Comparison of ENCODE assay signal across 18 mouse cellular contexts in genomic region chr16:23517230-23517629, GRCm38 (mm10). TPM values are rescaled to one million over a fixed set of nuclear protein-coding genes. Genes with fewer than 3 reads are reported as not detected.
DNase-seq lines count a peak whose midpoint lies in the region; ATAC-seq and TF ChIP-seq lines count a peak whose summit lies in the region.
"Had no signal": no experiment of that assay in that cellular context is flagged by ENCODE, and none has a peak within 500 bp of the region (broad histone marks: within the 10 kb centered on the region; RNA-seq: fewer than 3 reads in every experiment).

No protein-coding gene starts in this region.

- no peak overlapping the region for H3K4me3 ChIP-seq in layer of hippocampus, adult 2 months
- peak overlapping the region; percentile 70 for H3K4me3 ChIP-seq in forebrain, embryonic 15.5 days
- no peak overlapping the region for H3K4me3 ChIP-seq in forebrain, postnatal 0 days (ENCODE audit: low read depth, low read length)
- H3K4me3 ChIP-seq in midbrain, embryonic 14.5 days (replicated peaks; ENCODE audit: low read depth, low read length) = no peak overlapping the region
- H3K4me3 ChIP-seq: embryonic facial prominence, embryonic 10.5 days; heart, embryonic 15.5 days; limb, embryonic 10.5 days; midbrain, embryonic 12.5 days had no signal

- no peaks in the 10 kb centered on the region for H3K27me3 ChIP-seq in forebrain, embryonic 15.5 days
- no peaks in the 10 kb centered on the region for H3K27me3 ChIP-seq in forebrain, postnatal 0 days (ENCODE audit: insufficient read depth, low read length)
- no peaks in the 10 kb centered on the region for H3K27me3 ChIP-seq in midbrain, embryonic 14.5 days (ENCODE audit: control insufficient read depth, insufficient read depth, low read length)
- H3K27me3 ChIP-seq: heart, embryonic 15.5 days; midbrain, embryonic 12.5 days had no signal

- TF ChIP-seq CTCF in layer of hippocampus, adult 2 months (conservative IDR thresholded peaks at IDR 0.05) = no peak
- TF ChIP-seq CTCF in forebrain, postnatal 0 days (IDR thresholded peaks at IDR 0.05; ENCODE audit: low read depth) = no peak

- H3K4me1 ChIP-seq in forebrain, embryonic 15.5 days = peaks cover 63% of the 10 kb centered on the region
- H3K4me1 ChIP-seq in forebrain, postnatal 0 days (ENCODE audit: insufficient read depth) = peaks cover 31% of the 10 kb centered on the region; the same call in 1 of the 2 replicates
- peaks cover 39% of the 10 kb centered on the region for H3K4me1 ChIP-seq in midbrain, embryonic 14.5 days (ENCODE audit: control insufficient read depth, insufficient read depth, low read length)

- DNase-seq in layer of hippocampus, adult 2 months (ENCODE audit: low spot score in 2 of 2) = no peak
- no peak for DNase-seq in layer of hippocampus, postnatal 25 days (ENCODE audit: extremely low spot score in 1 of 2, low spot score in 1 of 2)
- no peak for DNase-seq in forebrain, postnatal 0 days
- DNase-seq in midbrain, embryonic 14.5 days = no peak
- no peak for DNase-seq in lung, postnatal 14 days
- DNase-seq in left cerebral cortex, postnatal 10 days (ENCODE audit: extremely low spot score in 1 of 2, low spot score in 2 of 2) = no peak
- DNase-seq in cerebellum, postnatal 36 days = no peak
- DNase-seq: adrenal gland, postnatal 25 days; cerebellum, adult 18-20 months; lung, adult 2 months; lung, postnatal 4 days had no signal

- H3K4me2 ChIP-seq in forebrain, embryonic 15.5 days (replicated peaks) = peak overlapping the region; percentile 71
- peak overlapping the region; percentile 76 for H3K4me2 ChIP-seq in forebrain, postnatal 0 days (ENCODE audit: low read depth)
- H3K4me2 ChIP-seq in midbrain, embryonic 14.5 days (ENCODE audit: low read length) = peak overlapping the region; percentile 76

- 76% methylated on average over 5 of the region's 5 CpGs for WGBS in forebrain, embryonic 15.5 days
- 63% methylated on average over 5 of the region's 5 CpGs for WGBS in forebrain, postnatal 0 days
- 91% methylated on average over 5 of the region's 5 CpGs for WGBS in midbrain, embryonic 14.5 days

- no peak for ATAC-seq in forebrain, embryonic 15.5 days (replicated peaks)
- no peak for ATAC-seq in forebrain, postnatal 0 days
- ATAC-seq in midbrain, embryonic 14.5 days (ENCODE audit: low FRiP score, low TSS enrichment) = no peak

- H3K9me3 ChIP-seq in forebrain, embryonic 15.5 days = no peaks in the 10 kb centered on the region
- no peaks in the 10 kb centered on the region for H3K9me3 ChIP-seq in forebrain, postnatal 0 days (ENCODE audit: low read length)
- H3K9me3 ChIP-seq in midbrain, embryonic 14.5 days (ENCODE audit: control insufficient read depth, low read length) = no peaks in the 10 kb centered on the region
- H3K9me3 ChIP-seq: embryonic facial prominence, embryonic 10.5 days; heart, embryonic 15.5 days; limb, embryonic 10.5 days; midbrain, embryonic 12.5 days had no signal

- intact Hi-C loops in left cerebral cortex, postnatal 10 days (cut with DNase I) = no loop called here

- H3K9ac ChIP-seq in forebrain, embryonic 15.5 days (replicated peaks) = peak overlapping the region; percentile 32; the same call in 1 of the 2 replicates
- 0 out of 2 replicates have a peak overlapping the region, but pooled peaks have one; percentile 31 for H3K9ac ChIP-seq in forebrain, postnatal 0 days
- H3K9ac ChIP-seq in midbrain, embryonic 14.5 days (replicated peaks; ENCODE audit: low read length) = no peak overlapping the region
- H3K9ac ChIP-seq: heart, embryonic 15.5 days; midbrain, embryonic 12.5 days had no signal

- H3K27ac ChIP-seq in layer of hippocampus, adult 2 months = peak overlapping the region; percentile 89; the same call in 1 of the 2 replicates
- peak overlapping the region; percentile 98 for H3K27ac ChIP-seq in forebrain, embryonic 15.5 days (replicated peaks)
- H3K27ac ChIP-seq in forebrain, postnatal 0 days (ENCODE audit: low read depth, low read length) = peak overlapping the region; percentile 91
- no peak overlapping the region for H3K27ac ChIP-seq in midbrain, embryonic 14.5 days (replicated peaks; ENCODE audit: low read depth, low read length)
- H3K27ac ChIP-seq: embryonic facial prominence, embryonic 10.5 days; midbrain, embryonic 12.5 days had no signal

- peaks cover 12% of the 10 kb centered on the region for H3K36me3 ChIP-seq in forebrain, embryonic 15.5 days
- H3K36me3 ChIP-seq in forebrain, postnatal 0 days (ENCODE audit: insufficient read depth) = no peaks in the 10 kb centered on the region; the same call in 1 of the 2 replicates
- H3K36me3 ChIP-seq in midbrain, embryonic 14.5 days (ENCODE audit: control insufficient read depth, insufficient read depth, low read length) = peaks cover 10% of the 10 kb centered on the region
- H3K36me3 ChIP-seq: embryonic facial prominence, embryonic 10.5 days; heart, embryonic 15.5 days; limb, embryonic 10.5 days had no signal

RNA-seq across cellular contexts. Expression of gene Rtp4, which starts 2.9 kb away (rescaled TPM):
- 1 to 10 TPM; 1.6 to 1.9 TPM for total RNA-seq in layer of hippocampus, adult 2 months (2021)
- total RNA-seq in layer of hippocampus, postnatal 25 days (2021) = 1 to 10 TPM; 1.4 to 1.7 TPM
- 3.8 and 5.5 TPM in 2 replicates for polyA plus RNA-seq in forebrain, embryonic 15.5 days (2015; fragmentation: Nextera tagmentation; extraction: Ambion mirVana)
- total RNA-seq in forebrain, postnatal 0 days (2014; rRNA removed) = 7.3 and 7.4 TPM in 2 replicates
- 7.7 and 7.8 TPM in 2 replicates for polyA plus RNA-seq in forebrain, postnatal 0 days (2015; fragmentation: Nextera tagmentation; extraction: Ambion mirVana)
- 3.1 and 7.2 TPM in 2 replicates for polyA plus RNA-seq in midbrain, embryonic 14.5 days (2014; fragmentation: Nextera tagmentation; extraction: Ambion mirVana)
- total RNA-seq in left cerebral cortex, postnatal 10 days (2021) = 1 to 10 TPM in 1 of 2 experiments, not detected in 1; 1.7 TPM

RNA-seq across cellular contexts. Expression of gene Masp1, which starts 3.4 kb away (rescaled TPM):
- 10 to 100 TPM; 12.4 to 12.6 TPM for total RNA-seq in layer of hippocampus, adult 2 months (2021)
- 10 to 100 TPM; 14.7 to 15.2 TPM for total RNA-seq in layer of hippocampus, postnatal 25 days (2021)
- 50.5 and 54.1 TPM in 2 replicates for polyA plus RNA-seq in forebrain, embryonic 15.5 days (2015; fragmentation: Nextera tagmentation; extraction: Ambion mirVana)
- total RNA-seq in forebrain, postnatal 0 days (2014; rRNA removed) = 32.2 and 37.1 TPM in 2 replicates
- 22.0 and 23.3 TPM in 2 replicates for polyA plus RNA-seq in forebrain, postnatal 0 days (2015; fragmentation: Nextera tagmentation; extraction: Ambion mirVana)
- 31.2 and 38.1 TPM in 2 replicates for polyA plus RNA-seq in midbrain, embryonic 14.5 days (2014; fragmentation: Nextera tagmentation; extraction: Ambion mirVana)
- total RNA-seq in left cerebral cortex, postnatal 10 days (2021) = 10 to 100 TPM; 19.8 to 20.9 TPM
- total RNA-seq: hematopoietic stem cell, adult 5-6 weeks; neutrophil, adult 5-6 weeks had no signal
